Mouse (Mus musculus) neural tube, embryonic 14.5 days (tissue): ENCODE data around the gene Traf6. TPM values are rescaled to one million over a fixed set of nuclear protein-coding genes. Genes with fewer than 3 reads are reported as not detected.
A peak's percentile ranks its signal among the peaks of the same experiment; 100 is the strongest.

Source experiments
- ATAC-seq: fragments of 200-750 bp; cut with Nextera tagmentation; 2 replicates; pipeline ENCODE4 v1.8.0; 2017; ENCODE audit warnings: low read depth, mild to moderate bottlenecking, moderate TSS enrichment, moderate library complexity
- H3K27ac ChIP-seq: fragments of 300-500 bp; sonication (generic); 2 replicates; pipeline ENCODE4 v1.5.1; 2014; ENCODE audit warnings: low read depth, mild to moderate bottlenecking, control low read depth, low read length, moderate library complexity, mixed read lengths
- H3K27me3 ChIP-seq: fragments of 300-500 bp; sonication (generic); 2 replicates; pipeline ENCODE4 v1.6.1; 2014; ENCODE audit warnings: low read length; ENCODE audit not compliant: control insufficient read depth, insufficient read depth
- H3K36me3 ChIP-seq: fragments of 300-500 bp; sonication (generic); 2 replicates; pipeline ENCODE4 v1.6.1; 2014; ENCODE audit warnings: low read length, mixed read lengths; ENCODE audit not compliant: control insufficient read depth, insufficient read depth
- H3K4me1 ChIP-seq: fragments of 300-500 bp; sonication (generic); 2 replicates; pipeline ENCODE4 v1.6.1; 2014; ENCODE audit warnings: low read length; ENCODE audit not compliant: control insufficient read depth, insufficient read depth
- H3K4me2 ChIP-seq: fragments of 300-500 bp; sonication (generic); 2 replicates; pipeline ENCODE4 v1.6.1; 2014; ENCODE audit warnings: mild to moderate bottlenecking, low read depth, low read length, control low read depth
- H3K4me3 ChIP-seq: fragments of 300-500 bp; sonication (generic); 2 replicates; pipeline ENCODE4 v1.5.1; 2014; ENCODE audit warnings: low read depth, low read length, control low read depth, mixed read lengths
- H3K9ac ChIP-seq: fragments of 300-500 bp; sonication (generic); replicated peaks from 2 replicates; pipeline ENCODE4 v1.6.1; 2014; ENCODE audit warnings: low read depth, mild to moderate bottlenecking, control low read depth, low read length, mixed read lengths
- H3K9me3 ChIP-seq: fragments of 300-500 bp; sonication (generic); 2 replicates; pipeline ENCODE4 v1.6.1; 2016; ENCODE audit warnings: low read length; ENCODE audit not compliant: control insufficient read depth
- WGBS: fragments of 180-500 bp; shearing (Covaris S2); extraction: QIAGEN DNeasy Blood & Tissue Kit; methylation state at CpG from one replicate; pipeline ENCODE4 v1.1.7; 2014; 5-methylcytosine and 5-hydroxymethylcytosine counted together
- polyA plus RNA-seq: library from polyadenylated mRNA; unstranded; fragments of >200 nt; fragmentation: Nextera tagmentation; extraction: Ambion mirVana; gene quantifications from 2 replicates; pipeline ENCODE4 v1.2.1, GENCODE M21; 2014

Traf6 gene
- polyA plus RNA-seq, 1 experiment from 2014 or later, result 6.4 TPM

- H3K9ac ChIP-seq, result no peak overlapping the region
- H3K4me3 ChIP-seq, result no peak overlapping the region
- no peaks in the 10 kb centered on the region for H3K36me3 ChIP-seq
- H3K9me3 ChIP-seq, result no peaks in the 10 kb centered on the region
- ATAC-seq, result no peak
- no peak overlapping the region for H3K4me2 ChIP-seq
- H3K27me3 ChIP-seq, result no peaks in the 10 kb centered on the region
- 89% methylated on average over 4 of the region's 4 CpGs for WGBS
- no peak overlapping the region for H3K27ac ChIP-seq
- peaks cover 3% of the 10 kb centered on the region; the same call in 1 of the 2 replicates for H3K4me1 ChIP-seq
Observed at GRCm38 (mm10) chr2:101721835-101722234, 43.6 kb downstream of the Traf6 start.

GRCm38 (mm10) chr2:101722370-101723332, 44.4 kb downstream of the Traf6 start:
- Histone ChIP-seq H3K9ac (no peak overlapping the region), H3K27me3 (no peaks in the 10 kb centered on the region), H3K36me3 (no peaks in the 10 kb centered on the region), H3K27ac (no peak overlapping the region), H3K9me3 (no peaks in the 10 kb centered on the region), H3K4me2 (no peak overlapping the region), H3K4me1 (peaks cover 3% of the 10 kb centered on the region; the same call in 1 of the 2 replicates), H3K4me3 (no peak overlapping the region)
- ATAC-seq, result peak; percentile 58; the same call in 1 of the 2 replicates
- WGBS, result 21% methylated on average over 8 of the region's 8 CpGs

- peaks cover 3% of the 10 kb centered on the region; the same call in 1 of the 2 replicates for H3K4me1 ChIP-seq
- H3K9me3 ChIP-seq, result no peaks in the 10 kb centered on the region
- H3K27ac ChIP-seq, result no peak overlapping the region
- H3K4me2 ChIP-seq, result no peak overlapping the region
- ATAC-seq, result no peak
- no peak overlapping the region for H3K9ac ChIP-seq
- H3K4me3 ChIP-seq, result no peak overlapping the region
- WGBS, result 48% methylated on average over 10 of the region's 10 CpGs
- no peaks in the 10 kb centered on the region for H3K27me3 ChIP-seq
- H3K36me3 ChIP-seq, result no peaks in the 10 kb centered on the region
Observed at GRCm38 (mm10) chr2:101723333-101723881, 45.2 kb downstream of the Traf6 start.

GRCm38 (mm10) chr2:101727787-101728186, 49.6 kb downstream of the Traf6 start:
- Histone ChIP-seq H3K4me1 (peaks cover 3% of the 10 kb centered on the region; the same call in 1 of the 2 replicates), H3K27me3 (no peaks in the 10 kb centered on the region), H3K36me3 (no peaks in the 10 kb centered on the region), H3K9me3 (no peaks in the 10 kb centered on the region), H3K9ac (no peak overlapping the region), H3K4me2 (no peak overlapping the region), H3K4me3 (no peak overlapping the region), H3K27ac (no peak overlapping the region)
- peak; percentile 19; the same call in 1 of the 2 replicates for ATAC-seq

GRCm38 (mm10) chr2:101729472-101729871, 51.2 kb downstream of the Traf6 start:
- Histone ChIP-seq H3K4me3 (no peak overlapping the region), H3K4me2 (no peak overlapping the region), H3K9me3 (no peaks in the 10 kb centered on the region), H3K9ac (no peak overlapping the region), H3K36me3 (no peaks in the 10 kb centered on the region), H3K27me3 (no peaks in the 10 kb centered on the region), H3K27ac (no peak overlapping the region), H3K4me1 (no peaks in the 10 kb centered on the region)
- no peak for ATAC-seq
- 74% methylated on average over 1 of the region's 1 CpGs for WGBS

GRCm38 (mm10) chr2:101730972-101731371, 52.7 kb downstream of the Traf6 start:
- no peaks in the 10 kb centered on the region for H3K36me3 ChIP-seq
- no peaks in the 10 kb centered on the region for H3K4me1 ChIP-seq
- H3K27ac ChIP-seq, result no peak overlapping the region
- no peaks in the 10 kb centered on the region for H3K27me3 ChIP-seq
- H3K4me3 ChIP-seq, result no peak overlapping the region
- no peaks in the 10 kb centered on the region for H3K9me3 ChIP-seq
- ATAC-seq, result no peak
- no peak overlapping the region for H3K9ac ChIP-seq
- no peak overlapping the region for H3K4me2 ChIP-seq

GRCm38 (mm10) chr2:101732777-101733210, 54.6 kb downstream of the Traf6 start:
- Histone ChIP-seq H3K4me1 (no peaks in the 10 kb centered on the region), H3K27me3 (no peaks in the 10 kb centered on the region), H3K9me3 (no peaks in the 10 kb centered on the region), H3K36me3 (no peaks in the 10 kb centered on the region), H3K9ac (no peak overlapping the region), H3K4me3 (no peak overlapping the region), H3K27ac (no peak overlapping the region), H3K4me2 (no peak overlapping the region)
- 94% methylated on average over 10 of the region's 10 CpGs for whole genome bisulfite sequencing
- no peak for ATAC-seq

GRCm38 (mm10) chr2:101733564-101733963, 55.3 kb downstream of the Traf6 start:
- Histone ChIP-seq H3K4me3 (no peak overlapping the region), H3K4me2 (no peak overlapping the region), H3K9ac (no peak overlapping the region), H3K9me3 (no peaks in the 10 kb centered on the region), H3K4me1 (no peaks in the 10 kb centered on the region), H3K36me3 (no peaks in the 10 kb centered on the region), H3K27ac (no peak overlapping the region), H3K27me3 (no peaks in the 10 kb centered on the region)
- 77% methylated on average over 3 of the region's 3 CpGs for WGBS
- ATAC-seq, result no peak

- no peaks in the 10 kb centered on the region for H3K36me3 ChIP-seq
- no peaks in the 10 kb centered on the region for H3K9me3 ChIP-seq
- no peak overlapping the region for H3K4me2 ChIP-seq
- no peak overlapping the region for H3K27ac ChIP-seq
- H3K4me3 ChIP-seq, result no peak overlapping the region
- no peak overlapping the region for H3K9ac ChIP-seq
- H3K27me3 ChIP-seq, result no peaks in the 10 kb centered on the region
- no peak for ATAC-seq
- 83% methylated on average over 5 of the region's 5 CpGs for WGBS
- no peaks in the 10 kb centered on the region for H3K4me1 ChIP-seq
Observed at GRCm38 (mm10) chr2:101739914-101740313, 61.7 kb downstream of the Traf6 start.
